Mouse (Mus musculus): ENCODE measurements around the gene Igfbp4. TPM values are rescaled to one million over a fixed set of nuclear protein-coding genes. Genes with fewer than 3 reads are reported as not detected.
A peak's percentile ranks its signal among the peaks of the same experiment; 100 is the strongest.

Igfbp4 gene
- polyA plus RNA-seq, 1 experiment from 2014 or later: 584 TPM

DNA sequence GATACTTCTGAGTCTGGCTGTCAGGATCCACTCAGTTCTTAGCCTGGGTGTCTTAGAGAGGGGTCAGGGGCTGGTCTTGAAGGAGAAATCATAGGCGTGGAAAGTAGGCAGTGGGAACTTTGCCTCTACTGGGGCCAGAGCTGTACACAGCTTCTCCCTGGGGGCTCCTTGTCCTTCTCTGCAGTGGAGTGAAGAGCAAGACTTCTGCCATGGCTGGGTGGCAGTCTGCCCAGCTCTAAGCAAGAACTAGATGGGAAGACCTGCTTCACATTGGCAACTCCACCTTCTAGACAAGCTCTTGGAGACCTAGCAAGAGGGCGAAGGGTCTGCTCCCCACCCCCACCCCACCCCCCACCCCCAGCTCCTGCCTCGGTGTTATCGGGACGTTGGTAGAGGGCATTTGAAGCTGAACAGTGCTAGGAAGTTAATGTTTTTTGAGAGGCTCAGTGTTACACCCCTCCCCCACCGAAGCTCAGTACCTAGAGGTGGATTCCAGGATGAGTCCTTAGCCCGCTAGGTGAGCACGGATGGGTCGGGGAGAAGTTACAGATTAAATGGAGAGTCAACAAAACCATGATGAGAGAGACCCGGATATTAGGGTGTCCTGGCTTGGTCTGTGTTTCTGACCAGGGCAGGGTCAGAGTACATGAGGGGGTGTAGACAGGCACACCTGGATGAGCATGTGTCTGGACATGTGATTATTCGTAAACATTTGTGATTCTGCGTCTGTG is 4.3 kb downstream of the Igfbp4 start:
- Histone ChIP-seq H3K4me2 (ENCODE audit: low read length) (peak overlapping the region; percentile 31), H3K9me3 (replicated peaks; ENCODE audit: low read length) (no peaks in the 10 kb centered on the region), H3K4me1 (replicated peaks; ENCODE audit: insufficient read depth, low read length) (peaks cover 50% of the 10 kb centered on the region), H3K36me3 (ENCODE audit: insufficient read depth, low read length) (peaks cover 29% of the 10 kb centered on the region), H3K27ac (peak overlapping the region; percentile 65), H3K4me3 (replicated peaks; ENCODE audit: low read depth, low read length) (no peak overlapping the region), H3K27me3 (ENCODE audit: insufficient read depth, low read length) (no peaks in the 10 kb centered on the region), H3K9ac (ENCODE audit: low read depth, low read length) (no peak overlapping the region)
- WGBS: 48% methylated on average over 12 of the region's 12 CpGs
- TF ChIP-seq CTCF (IDR thresholded peaks at IDR 0.05; ENCODE audit: low read depth): no peak
- ATAC-seq (replicated peaks; ENCODE audit: low FRiP score, low read depth) (peak; percentile 31), DNase-seq (ENCODE audit: low spot score) (no peak)

DNA sequence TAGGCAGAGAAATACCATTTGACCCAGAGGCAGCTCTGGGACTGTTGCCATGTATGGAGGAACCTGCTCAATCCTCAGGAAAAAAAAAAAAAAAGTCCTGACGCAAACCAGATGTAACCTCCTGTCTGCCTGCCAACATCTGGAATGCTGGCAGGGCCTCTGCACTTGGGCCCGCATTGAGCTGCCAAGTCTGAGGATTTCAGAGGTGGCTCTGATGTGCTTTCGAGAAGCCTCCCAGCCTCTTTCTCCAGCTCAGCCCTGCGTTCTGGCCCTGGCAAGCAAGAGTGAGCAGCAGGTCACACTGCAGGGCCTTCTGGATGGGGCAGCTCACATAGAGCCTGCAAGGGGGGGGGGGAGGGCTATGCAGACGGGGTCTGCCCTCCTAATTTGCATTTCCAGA is 6.1 kb downstream of the Igfbp4 start:
- WGBS: 17% methylated on average over 5 of the region's 5 CpGs
- no peak for ATAC-seq (replicated peaks; ENCODE audit: low FRiP score, low read depth)
- H3K9me3 ChIP-seq (replicated peaks; ENCODE audit: low read length): no peaks in the 10 kb centered on the region
- H3K27me3 ChIP-seq (ENCODE audit: insufficient read depth, low read length): no peaks in the 10 kb centered on the region
- no peak overlapping the region for H3K4me3 ChIP-seq (replicated peaks; ENCODE audit: low read depth, low read length)
- peaks cover 47% of the 10 kb centered on the region for H3K36me3 ChIP-seq (ENCODE audit: insufficient read depth, low read length)
- H3K4me1 ChIP-seq (replicated peaks; ENCODE audit: insufficient read depth, low read length): peaks cover 42% of the 10 kb centered on the region
- DNase-seq (ENCODE audit: low spot score): no peak
- no peak overlapping the region for H3K9ac ChIP-seq (ENCODE audit: low read depth, low read length)
- no peak overlapping the region for H3K4me2 ChIP-seq (ENCODE audit: low read length)
- TF ChIP-seq CTCF (IDR thresholded peaks at IDR 0.05; ENCODE audit: low read depth): no peak
- no peak overlapping the region for H3K27ac ChIP-seq

DNA sequence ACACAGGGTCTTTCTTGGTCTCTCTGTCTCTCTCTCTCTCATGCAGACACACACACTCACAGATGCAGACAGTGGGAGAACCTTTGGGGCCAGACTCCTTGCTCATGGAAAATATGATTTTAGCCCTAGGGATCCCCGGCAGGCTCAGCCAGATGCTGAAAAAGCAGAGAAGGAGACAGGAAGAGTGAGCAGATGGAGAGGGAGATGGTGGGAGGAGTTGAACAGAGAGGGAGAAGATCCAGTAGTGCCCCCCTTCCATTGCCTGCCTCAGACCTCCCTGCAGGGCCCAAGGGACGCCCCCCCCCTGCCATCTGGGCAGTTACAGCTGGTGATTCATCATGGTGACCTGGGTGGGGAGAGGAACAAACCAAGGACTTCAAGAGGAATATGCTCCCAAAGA is 6.6 kb downstream of the Igfbp4 start:
- H3K4me2 ChIP-seq (ENCODE audit: low read length): no peak overlapping the region
- WGBS: 53% methylated on average over 2 of the region's 2 CpGs
- H3K36me3 ChIP-seq (ENCODE audit: insufficient read depth, low read length): peaks cover 49% of the 10 kb centered on the region
- H3K27ac ChIP-seq: no peak overlapping the region
- H3K9ac ChIP-seq (ENCODE audit: low read depth, low read length): no peak overlapping the region
- peaks cover 41% of the 10 kb centered on the region for H3K4me1 ChIP-seq (replicated peaks; ENCODE audit: insufficient read depth, low read length)
- H3K4me3 ChIP-seq (replicated peaks; ENCODE audit: low read depth, low read length): no peak overlapping the region
- no peaks in the 10 kb centered on the region for H3K9me3 ChIP-seq (replicated peaks; ENCODE audit: low read length)
- DNase-seq (ENCODE audit: low spot score) (no peak), ATAC-seq (replicated peaks; ENCODE audit: low FRiP score, low read depth) (no peak)
- H3K27me3 ChIP-seq (ENCODE audit: insufficient read depth, low read length): no peaks in the 10 kb centered on the region
- no peak for TF ChIP-seq CTCF (IDR thresholded peaks at IDR 0.05; ENCODE audit: low read depth)

DNA sequence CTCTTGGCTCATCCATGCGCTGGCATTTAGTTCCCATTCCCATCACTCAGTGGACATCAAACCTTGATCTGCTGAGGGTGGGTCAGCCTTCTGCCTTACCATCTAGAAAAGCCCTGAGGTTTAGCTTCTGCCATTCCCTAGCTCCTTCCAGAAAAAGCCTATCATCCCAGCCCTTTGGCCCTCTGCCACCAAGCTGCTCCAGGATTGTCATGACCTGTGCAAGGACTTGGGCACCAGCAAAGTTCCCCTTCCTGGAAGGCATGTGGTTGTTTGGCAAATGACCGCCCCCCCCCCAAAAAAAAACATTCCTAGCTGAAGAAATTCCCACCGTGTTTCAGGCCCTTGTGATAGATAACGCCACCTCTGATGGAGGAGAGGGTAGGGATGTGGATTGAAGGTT is 14.1 kb downstream of the Igfbp4 start:
- no peak for ATAC-seq (replicated peaks; ENCODE audit: low FRiP score, low read depth)
- no peak for DNase-seq (ENCODE audit: low spot score)
- Histone ChIP-seq H3K9ac (ENCODE audit: low read depth, low read length) (no peak overlapping the region), H3K4me3 (replicated peaks; ENCODE audit: low read depth, low read length) (no peak overlapping the region), H3K27me3 (ENCODE audit: insufficient read depth, low read length) (no peaks in the 10 kb centered on the region), H3K27ac (peak overlapping the region; percentile 58; the same call in 1 of the 2 replicates), H3K4me1 (replicated peaks; ENCODE audit: insufficient read depth, low read length) (0 out of 2 replicates have a peak, but pooled peaks cover 6% of the 10 kb centered on the region), H3K36me3 (ENCODE audit: insufficient read depth, low read length) (peaks cover 20% of the 10 kb centered on the region), H3K9me3 (replicated peaks; ENCODE audit: low read length) (no peaks in the 10 kb centered on the region), H3K4me2 (ENCODE audit: low read length) (no peak overlapping the region)
- no peak for TF ChIP-seq CTCF (IDR thresholded peaks at IDR 0.05; ENCODE audit: low read depth)
- 41% methylated on average over 4 of the region's 4 CpGs for WGBS

DNA sequence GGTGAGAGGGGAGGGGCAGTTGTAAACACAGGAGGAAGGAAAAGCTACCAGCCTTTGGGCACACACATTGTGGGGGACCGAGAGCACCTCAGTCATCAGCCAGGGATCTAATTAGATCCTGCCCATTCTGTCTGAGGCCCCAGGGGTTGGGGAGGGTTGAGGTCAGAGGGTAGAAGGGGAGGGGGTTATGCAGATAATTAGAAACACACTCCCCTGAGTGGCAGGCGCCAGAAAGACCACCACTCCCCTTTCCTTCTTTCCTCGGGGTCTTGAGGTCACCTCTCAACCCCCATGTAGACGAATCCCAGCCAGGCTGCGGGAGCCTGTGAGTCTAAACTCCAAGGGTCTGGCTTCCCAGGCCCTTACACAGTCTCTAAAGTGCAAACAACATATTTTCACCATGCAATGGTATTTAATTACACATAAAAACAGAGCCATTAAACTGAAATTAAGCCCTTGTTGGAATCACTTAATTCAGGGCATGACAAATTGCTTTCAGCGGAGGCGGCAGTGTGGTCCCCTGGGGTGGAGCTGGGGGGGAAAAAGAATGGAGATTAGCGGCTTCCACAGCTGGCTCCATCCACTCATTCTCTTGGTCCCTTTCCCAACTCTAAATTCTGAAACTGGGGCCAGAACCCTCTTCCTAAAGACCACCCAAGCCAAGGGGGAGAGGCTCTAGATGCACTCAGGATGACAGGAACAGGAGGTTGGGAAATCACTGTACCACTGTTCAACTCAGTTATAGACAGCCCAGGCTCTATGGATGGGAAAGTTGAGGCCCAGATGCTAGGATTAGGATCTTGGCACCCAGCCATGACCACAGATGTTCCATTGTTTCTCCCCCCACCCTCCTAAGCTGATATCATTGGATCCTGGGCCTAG is 14.8 kb downstream of the Igfbp4 start:
- H3K27me3 ChIP-seq (ENCODE audit: insufficient read depth, low read length): no peaks in the 10 kb centered on the region
- no peaks in the 10 kb centered on the region for H3K9me3 ChIP-seq (replicated peaks; ENCODE audit: low read length)
- peaks cover 15% of the 10 kb centered on the region for H3K36me3 ChIP-seq (ENCODE audit: insufficient read depth, low read length)
- no peak for TF ChIP-seq CTCF (IDR thresholded peaks at IDR 0.05; ENCODE audit: low read depth)
- H3K4me3 ChIP-seq (replicated peaks; ENCODE audit: low read depth, low read length): no peak overlapping the region
- WGBS: 9% methylated on average over 8 of the region's 8 CpGs
- H3K4me2 ChIP-seq (ENCODE audit: low read length): no peak overlapping the region
- H3K9ac ChIP-seq (ENCODE audit: low read depth, low read length): no peak overlapping the region
- H3K27ac ChIP-seq: peak overlapping the region; percentile 58
- H3K4me1 ChIP-seq (replicated peaks; ENCODE audit: insufficient read depth, low read length): 0 out of 2 replicates have a peak, but pooled peaks cover 9% of the 10 kb centered on the region
- peak; percentile 84 for DNase-seq (ENCODE audit: low spot score)
- peak; percentile 55; the same call in 1 of the 2 replicates for ATAC-seq (replicated peaks; ENCODE audit: low FRiP score, low read depth)

DNA sequence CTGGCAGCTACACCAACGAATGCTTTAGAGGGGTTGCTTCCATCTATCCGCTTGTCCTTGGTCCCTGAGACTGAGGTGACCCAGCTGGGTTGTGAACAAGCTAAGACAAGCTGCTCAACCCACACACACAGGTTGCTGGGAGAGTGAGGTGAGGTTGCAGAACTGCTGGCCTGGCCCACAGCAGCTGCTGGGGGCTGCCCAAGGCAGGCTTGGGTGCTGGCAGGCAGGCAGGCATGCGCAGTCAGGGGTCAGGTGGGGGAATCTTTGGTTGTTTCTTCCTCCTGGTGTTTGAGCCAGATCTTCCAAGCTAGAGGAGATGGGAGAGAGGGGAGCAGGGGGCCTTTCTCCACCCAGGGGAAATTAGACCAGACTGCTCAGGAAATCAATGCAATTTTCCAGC is 19.4 kb downstream of the Igfbp4 start:
- no peaks in the 10 kb centered on the region for H3K27me3 ChIP-seq (ENCODE audit: insufficient read depth, low read length)
- no peak overlapping the region for H3K9ac ChIP-seq (ENCODE audit: low read depth, low read length)
- no peak for ATAC-seq (replicated peaks; ENCODE audit: low FRiP score, low read depth)

More for the DNA sequence above, 19.4 kb downstream of the Igfbp4 start:
- Histone ChIP-seq H3K4me3 (replicated peaks; ENCODE audit: low read depth, low read length) (no peak overlapping the region), H3K4me2 (ENCODE audit: low read length) (no peak overlapping the region), H3K4me1 (replicated peaks; ENCODE audit: insufficient read depth, low read length) (0 out of 2 replicates have a peak, but pooled peaks cover 7% of the 10 kb centered on the region), H3K36me3 (ENCODE audit: insufficient read depth, low read length) (no peaks in the 10 kb centered on the region), H3K9me3 (replicated peaks; ENCODE audit: low read length) (no peaks in the 10 kb centered on the region), H3K27ac (no peak overlapping the region)
- 63% methylated on average over 3 of the region's 3 CpGs for WGBS
- no peak for DNase-seq (ENCODE audit: low spot score)
- TF ChIP-seq CTCF (IDR thresholded peaks at IDR 0.05; ENCODE audit: low read depth): no peak

All from kidney, postnatal 0 days (tissue).